Mouse (Mus musculus): ENCODE results near the gene Rbfox1.

Rbfox1 gene

GRCm38 (mm10) chr16:5884746-5885689 lies at the start of gene Rbfox1:
Gene Rbfox1, plus strand, starts transcription at chr16:5885355.
- DNase-seq = peak; percentile 46

- no peak for DNase-seq
Measured at GRCm38 (mm10) chr16:5836744-5837143, 48.4 kb upstream of the Rbfox1 start.

GRCm38 (mm10) chr16:5841167-5841566 lies 44.0 kb upstream of the Rbfox1 start:
- DNase-seq = no peak

GRCm38 (mm10) chr16:5845645-5846044 lies 39.5 kb upstream of the Rbfox1 start:
- no peak for DNase-seq

GRCm38 (mm10) chr16:5853055-5853454 lies 32.1 kb upstream of the Rbfox1 start:
- DNase-seq = no peak

- DNase-seq = no peak
Measured at GRCm38 (mm10) chr16:5864350-5864749, 20.8 kb upstream of the Rbfox1 start.

- DNase-seq = no peak
Measured at GRCm38 (mm10) chr16:5866966-5867365, 18.2 kb upstream of the Rbfox1 start.

- DNase-seq = no peak
Measured at GRCm38 (mm10) chr16:5870391-5870790, 14.8 kb upstream of the Rbfox1 start.

GRCm38 (mm10) chr16:5881820-5882219 lies 3.3 kb upstream of the Rbfox1 start:
- DNase-seq = peak; percentile 83

GRCm38 (mm10) chr16:5885690-5886050 lies 515 bp downstream of the Rbfox1 start:
- no peak for DNase-seq

- DNase-seq = no peak
Measured at GRCm38 (mm10) chr16:5895564-5895963, 10.4 kb downstream of the Rbfox1 start.

GRCm38 (mm10) chr16:5898330-5898729 lies 13.2 kb downstream of the Rbfox1 start:
- DNase-seq = peak; percentile 5

GRCm38 (mm10) chr16:5910742-5911141 lies 25.6 kb downstream of the Rbfox1 start:
- DNase-seq = no peak

- peak; percentile 32 for DNase-seq
Measured at GRCm38 (mm10) chr16:5911880-5912327, 26.7 kb downstream of the Rbfox1 start.

- DNase-seq = no peak
Measured at GRCm38 (mm10) chr16:5917937-5918336, 32.8 kb downstream of the Rbfox1 start.

- DNase-seq = no peak
Measured at GRCm38 (mm10) chr16:5926986-5927385, 41.8 kb downstream of the Rbfox1 start.

- peak; percentile 85 for DNase-seq
Measured at GRCm38 (mm10) chr16:5931680-5932079, 46.5 kb downstream of the Rbfox1 start.

- no peak for DNase-seq
Measured at GRCm38 (mm10) chr16:5940016-5940415, 54.9 kb downstream of the Rbfox1 start.

- no peak for DNase-seq
Measured at GRCm38 (mm10) chr16:5945682-5946081, 60.5 kb downstream of the Rbfox1 start.

GRCm38 (mm10) chr16:5953106-5953505 lies 68.0 kb downstream of the Rbfox1 start:
- DNase-seq = no peak

- DNase-seq = no peak
Measured at GRCm38 (mm10) chr16:5957418-5957817, 72.3 kb downstream of the Rbfox1 start.

GRCm38 (mm10) chr16:5961786-5962185 lies 76.6 kb downstream of the Rbfox1 start:
- DNase-seq = no peak

- no peak for DNase-seq
Measured at GRCm38 (mm10) chr16:5974172-5974571, 89.0 kb downstream of the Rbfox1 start.

Measured in retina, postnatal 1 day (tissue).